Mouse (Mus musculus): ENCODE measurements around the gene Picalm.

The Picalm gene

GRCm38 (mm10) chr7:90129732-90130392, at the start of gene Picalm:
Gene Picalm, plus strand, starts transcription at chr7:90130213.
- DNase-seq (ENCODE audit: low spot score): peak; percentile 97

- no peak for DNase-seq (ENCODE audit: low spot score)
These were observed 46.2 kb upstream of the Picalm start for GRCm38 (mm10) chr7:90083799-90084198.

GRCm38 (mm10) chr7:90084531-90084930, 45.5 kb upstream of the Picalm start:
- DNase-seq (ENCODE audit: low spot score): no peak

GRCm38 (mm10) chr7:90085713-90086112, 44.3 kb upstream of the Picalm start:
- no peak for DNase-seq (ENCODE audit: low spot score)

- DNase-seq (ENCODE audit: low spot score): no peak
These were observed 43.2 kb upstream of the Picalm start for GRCm38 (mm10) chr7:90086821-90087220.

GRCm38 (mm10) chr7:90090996-90091395, 39.0 kb upstream of the Picalm start:
- no peak for DNase-seq (ENCODE audit: low spot score)

- no peak for DNase-seq (ENCODE audit: low spot score)
These were observed 38.3 kb upstream of the Picalm start for GRCm38 (mm10) chr7:90091756-90092155.

- no peak for DNase-seq (ENCODE audit: low spot score)
These were observed 37.3 kb upstream of the Picalm start for GRCm38 (mm10) chr7:90092452-90093450.

GRCm38 (mm10) chr7:90095097-90095496, 34.9 kb upstream of the Picalm start:
- no peak for DNase-seq (ENCODE audit: low spot score)

GRCm38 (mm10) chr7:90095766-90096372, 34.1 kb upstream of the Picalm start:
- no peak for DNase-seq (ENCODE audit: low spot score)

- DNase-seq (ENCODE audit: low spot score): no peak
These were observed 33.4 kb upstream of the Picalm start for GRCm38 (mm10) chr7:90096609-90097008.

- no peak for DNase-seq (ENCODE audit: low spot score)
These were observed 31.8 kb upstream of the Picalm start for GRCm38 (mm10) chr7:90098253-90098652.

- no peak for DNase-seq (ENCODE audit: low spot score)
These were observed 30.8 kb upstream of the Picalm start for GRCm38 (mm10) chr7:90099248-90099647.

GRCm38 (mm10) chr7:90100614-90101160, 29.3 kb upstream of the Picalm start:
- DNase-seq (ENCODE audit: low spot score): no peak

GRCm38 (mm10) chr7:90116100-90116499, 13.9 kb upstream of the Picalm start:
- no peak for DNase-seq (ENCODE audit: low spot score)

GRCm38 (mm10) chr7:90120106-90120505, 9.9 kb upstream of the Picalm start:
- no peak for DNase-seq (ENCODE audit: low spot score)

- DNase-seq (ENCODE audit: low spot score): no peak
These were observed 5.0 kb upstream of the Picalm start for GRCm38 (mm10) chr7:90124991-90125390.

- DNase-seq (ENCODE audit: low spot score): no peak
These were observed 1.3 kb upstream of the Picalm start for GRCm38 (mm10) chr7:90128631-90129200.

- DNase-seq (ENCODE audit: low spot score): peak; percentile 74
These were observed 712 bp upstream of the Picalm start for GRCm38 (mm10) chr7:90129271-90129731.

- peak; percentile 13 for DNase-seq (ENCODE audit: low spot score)
These were observed 725 bp downstream of the Picalm start for GRCm38 (mm10) chr7:90130501-90131375.

GRCm38 (mm10) chr7:90131376-90131651, 1.3 kb downstream of the Picalm start:
- DNase-seq (ENCODE audit: low spot score): no peak

All from T-cell, adult 2 months (primary cell).